15 mouse cellular contexts compared by ENCODE assay signal in the genomic region with DNA sequence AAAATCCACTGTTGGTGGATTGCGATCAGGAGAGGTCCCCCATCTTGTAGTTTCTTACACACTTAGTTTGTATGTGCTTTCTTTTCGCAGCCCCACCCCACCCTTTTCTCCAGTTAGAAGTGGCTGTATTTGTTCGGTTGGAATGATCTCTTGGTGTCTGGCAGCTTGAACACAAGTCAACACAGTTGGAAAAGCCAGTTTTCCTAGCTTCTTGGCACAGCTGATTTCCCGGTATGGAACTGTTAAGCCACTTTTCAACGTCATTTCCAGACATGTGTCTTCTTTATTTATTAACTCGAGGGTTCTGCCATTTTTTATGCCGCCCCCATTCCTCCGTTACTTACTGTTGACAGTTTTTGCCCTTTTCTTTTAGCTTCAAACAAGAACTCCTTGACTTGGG.
"Had no signal": no experiment of that assay in that cellular context is flagged by ENCODE, and none has a peak within 500 bp of the region (broad histone marks: within the 10 kb centered on the region; RNA-seq: fewer than 3 reads in every experiment).

No protein-coding gene starts in this region.

- H3K9me3 ChIP-seq: midbrain, embryonic 13.5 days; midbrain, embryonic 15.5 days; neural tube, embryonic 12.5 days; stomach, embryonic 15.5 days had no signal

- H3K4me1 ChIP-seq: megakaryocyte, embryonic 14.5 days; midbrain, embryonic 13.5 days; midbrain, embryonic 15.5 days; neural tube, embryonic 12.5 days; stomach, embryonic 15.5 days had no signal

- H3K36me3 ChIP-seq: midbrain, embryonic 13.5 days; midbrain, embryonic 15.5 days; neural tube, embryonic 12.5 days; stomach, embryonic 15.5 days had no signal

- ATAC-seq: midbrain, embryonic 13.5 days; midbrain, embryonic 15.5 days had no signal

- H3K4me2 ChIP-seq: lung, embryonic 14.5 days; midbrain, embryonic 11.5 days; midbrain, embryonic 13.5 days; midbrain, embryonic 15.5 days; neural tube, embryonic 12.5 days; stomach, embryonic 15.5 days had no signal

- H3K27me3 ChIP-seq: midbrain, embryonic 13.5 days; midbrain, embryonic 15.5 days; neural tube, embryonic 12.5 days; stomach, embryonic 15.5 days had no signal

- H3K4me3 ChIP-seq: megakaryocyte, embryonic 14.5 days; midbrain, embryonic 13.5 days; midbrain, embryonic 15.5 days; neural tube, embryonic 12.5 days; stomach, embryonic 15.5 days had no signal

- H3K9ac ChIP-seq: lung, embryonic 14.5 days; midbrain, embryonic 13.5 days; midbrain, embryonic 15.5 days; neural tube, embryonic 12.5 days; stomach, embryonic 15.5 days had no signal

- H3K27ac ChIP-seq: macrophage; midbrain, embryonic 13.5 days; midbrain, embryonic 15.5 days; neural tube, embryonic 12.5 days; stomach, embryonic 15.5 days; stomach, postnatal 0 days had no signal

- DNase-seq: lung, adult 18-20 months; lung, embryonic 14.5 days; lung, postnatal 10 days; right cerebral cortex, postnatal 14 days; thymus, adult 2 months; thymus, postnatal 25 days; thymus, postnatal 4 days had no signal
